Mouse (Mus musculus): ENCODE measurements around the gene Heatr9.

Gene Heatr9

GRCm38 (mm10) chr11:83468765-83469164, 53.2 kb downstream of the Heatr9 start:
- POLR2A ChIA-PET, result interaction anchor here in 1 of 4 experiments (17.8 to 30.5 kb wide), 2 partner anchors 8 to 15 kb away, joined by 563 read pairs; partner anchors contain the start of genes Mmp28 and Taf15

GRCm38 (mm10) chr11:83467120-83467652, 54.8 kb downstream of the Heatr9 start:
- CTCF ChIA-PET, result interaction anchor here in 1 of 4 experiments (1.3 kb wide), 1 partner anchor 27 kb away, joined by 4 read pairs; no protein-coding TSS in a partner anchor

More at GRCm38 (mm10) chr11:83468765-83469164, 53.2 kb downstream of the Heatr9 start:
- CTCF ChIA-PET, result no interaction called here

GRCm38 (mm10) chr11:83465976-83466375, 56.0 kb downstream of the Heatr9 start:
- ChIA-PET CTCF (no interaction called here), POLR2A (interaction anchor here in 2 of 4 experiments (1.1 to 30.5 kb wide), 5 partner anchors 8 to 14 kb away, joined by 3 to 563 read pairs (median 4); partner anchors contain the start of gene Taf15 (in 1 of the 2))

More at GRCm38 (mm10) chr11:83467120-83467652, 54.8 kb downstream of the Heatr9 start:
- POLR2A ChIA-PET, result interaction anchor here in 2 of 4 experiments (1.1 to 30.5 kb wide), 5 partner anchors 9 to 16 kb away, joined by 3 to 563 read pairs (median 4); partner anchors contain the start of gene Taf15 (in 1 of the 2)

- CTCF ChIA-PET, result interaction anchor here in 3 of 4 experiments (0.8 to 1.8 kb wide), 3 partner anchors 11 to 22 kb away, joined by 3 to 7 read pairs (median 5); no protein-coding TSS in a partner anchor
These were observed 59.2 kb downstream of the Heatr9 start, which contains the start of gene Mmp28 for GRCm38 (mm10) chr11:83462711-83463244. Gene Mmp28 (minus strand): TSS chr11:83463071.

More at GRCm38 (mm10) chr11:83462711-83463244, 59.2 kb downstream of the Heatr9 start, which contains the start of gene Mmp28:
- POLR2A ChIA-PET, result interaction anchor here (0.5 to 30.5 kb wide), 18 partner anchors 10 to 1409 kb away, joined by 3 to 563 read pairs (median 3); partner anchors contain the start of genes Taf15 (in 4 of the 4) and Ap2b1 (in 1 of the 4)

Data from embryonic stem cell, embryonic (primary cell).